8 mouse cellular contexts compared by ENCODE assay signal in the genomic region with DNA sequence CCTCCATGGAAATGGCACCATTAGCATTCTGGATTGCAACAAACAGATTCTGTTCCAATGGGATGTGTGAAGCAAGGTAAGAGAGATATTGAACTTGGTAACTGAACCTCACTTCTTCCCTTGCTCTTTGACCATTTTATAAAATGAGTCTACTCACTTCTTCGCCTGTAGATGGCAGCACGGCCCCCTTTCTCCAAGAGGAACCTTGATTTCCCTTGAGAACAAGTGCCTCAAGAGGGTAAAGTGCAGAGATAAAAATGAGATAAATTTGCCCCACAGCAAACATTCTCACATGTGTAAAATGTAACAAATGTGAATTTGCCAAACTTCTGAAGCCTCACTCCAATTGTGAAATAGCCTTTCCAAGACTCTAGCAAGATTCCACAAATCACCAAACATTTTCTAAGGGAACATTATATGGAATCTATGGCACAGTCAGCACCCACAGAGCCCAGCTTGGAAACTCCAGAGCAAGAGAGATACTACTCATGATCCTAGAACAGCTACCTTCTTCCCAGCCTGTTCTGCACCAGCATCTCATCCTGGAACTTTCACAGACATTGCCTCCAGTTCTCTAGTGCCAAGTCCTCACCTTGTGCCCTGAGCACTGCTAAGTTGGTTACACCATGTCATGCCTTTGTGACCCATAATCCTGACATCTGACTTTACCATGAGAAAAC.
DNase-seq lines count a peak whose midpoint lies in the region; ATAC-seq and TF ChIP-seq lines count a peak whose summit lies in the region.

No protein-coding gene starts in this region.

- H3K4me2 ChIP-seq in intestine, embryonic 14.5 days (ENCODE audit: low read length): no peak overlapping the region
- no peak overlapping the region for H3K4me2 ChIP-seq in limb, embryonic 11.5 days (ENCODE audit: low read depth, severe bottlenecking)
- H3K4me2 ChIP-seq in stomach, postnatal 0 days (replicated peaks; ENCODE audit: low read depth): no peak overlapping the region

- peak; percentile 7 for DNase-seq in CD4-positive, CD25-positive, alpha-beta regulatory T cell, adult 2 months (ENCODE audit: low read depth, low spot score)
- DNase-seq in lung, adult 18-20 months: peak; percentile 11 to 24
- DNase-seq in lung, adult 2 months: no peak
- peak; percentile 75 to 79 for DNase-seq in cerebellum, postnatal 14 days
- DNase-seq in intestine, embryonic 14.5 days (ENCODE audit: low spot score): peak; percentile 64
- peak; percentile 61 for DNase-seq in limb, embryonic 11.5 days (ENCODE audit: low spot score)
- DNase-seq in stomach, postnatal 0 days (ENCODE audit: low spot score): peak; percentile 59

- ATAC-seq in CD4-positive, CD25-positive, alpha-beta regulatory T cell, adult 4 months: no peak
- ATAC-seq in intestine, embryonic 14.5 days (replicated peaks; ENCODE audit: low FRiP score, low TSS enrichment, low read depth): no peak
- no peak for ATAC-seq in limb, embryonic 11.5 days (ENCODE audit: insufficient number of reproducible peaks, low FRiP score, low TSS enrichment, low read depth)
- 0 out of 2 replicates have a peak, but pooled peaks have one; percentile 15 for ATAC-seq in stomach, postnatal 0 days (ENCODE audit: low FRiP score, low TSS enrichment)

- no peak for TF ChIP-seq EP300 in stomach, postnatal 0 days (optimal IDR thresholded peaks at IDR 0.05)

- WGBS in lung, adult 2 months: 1% methylated on average over 2 of the region's 2 CpGs
- 0% methylated on average over 2 of the region's 2 CpGs for WGBS in intestine, embryonic 14.5 days
- WGBS in limb, embryonic 11.5 days: 1% methylated on average over 2 of the region's 2 CpGs
- 0% methylated on average over 2 of the region's 2 CpGs for WGBS in stomach, postnatal 0 days

- no peak for TF ChIP-seq POLR2A in lung, adult 2 months (IDR thresholded peaks at IDR 0.05; ENCODE audit: borderline replicate concordance, extremely low read depth, low read depth, low read length)

- no peak overlapping the region for H3K27ac ChIP-seq in intestine, embryonic 14.5 days (ENCODE audit: low read depth)
- H3K27ac ChIP-seq in limb, embryonic 11.5 days (replicated peaks; ENCODE audit: low read depth, low read length): no peak overlapping the region
- no peak overlapping the region for H3K27ac ChIP-seq in stomach, postnatal 0 days (replicated peaks)

- no peak for TF ChIP-seq CTCF in lung, adult 2 months (IDR thresholded peaks at IDR 0.05; ENCODE audit: insufficient read depth, low read length)
- TF ChIP-seq CTCF in stomach, postnatal 0 days (IDR thresholded peaks at IDR 0.05; ENCODE audit: low read depth): peak; percentile 89

- H3K4me1 ChIP-seq in lung, adult 2 months (ENCODE audit: control insufficient read depth, insufficient read depth, low read length): no peaks in the 10 kb centered on the region
- no peaks in the 10 kb centered on the region for H3K4me1 ChIP-seq in intestine, embryonic 14.5 days (replicated peaks; ENCODE audit: control insufficient read depth, insufficient read depth, low read length)
- no peaks in the 10 kb centered on the region for H3K4me1 ChIP-seq in limb, embryonic 11.5 days (ENCODE audit: control insufficient read depth, insufficient read depth, low read length)
- no peaks in the 10 kb centered on the region for H3K4me1 ChIP-seq in stomach, postnatal 0 days (replicated peaks; ENCODE audit: control insufficient read depth, insufficient read depth)

- no peaks in the 10 kb centered on the region for H3K9me3 ChIP-seq in intestine, embryonic 14.5 days (ENCODE audit: control insufficient read depth, low read length)
- H3K9me3 ChIP-seq in limb, embryonic 11.5 days (ENCODE audit: control insufficient read depth, low read length): no peaks in the 10 kb centered on the region
- H3K9me3 ChIP-seq in stomach, postnatal 0 days (ENCODE audit: control insufficient read depth, low read length): no peaks in the 10 kb centered on the region

- no peak overlapping the region for H3K4me3 ChIP-seq in lung, adult 2 months (replicated peaks; ENCODE audit: extremely low read depth, low read depth, low read length)
- no peak overlapping the region for H3K4me3 ChIP-seq in intestine, embryonic 14.5 days (ENCODE audit: low read depth, low read length)
- H3K4me3 ChIP-seq in limb, embryonic 11.5 days (ENCODE audit: low read depth, low read length): no peak overlapping the region
- H3K4me3 ChIP-seq in stomach, postnatal 0 days (ENCODE audit: low read depth, low read length): no peak overlapping the region

- no peaks in the 10 kb centered on the region for H3K27me3 ChIP-seq in intestine, embryonic 14.5 days (replicated peaks; ENCODE audit: control insufficient read depth, insufficient read depth, low read length)
- no peaks in the 10 kb centered on the region for H3K27me3 ChIP-seq in limb, embryonic 11.5 days (ENCODE audit: control insufficient read depth, insufficient read depth, low read length)
- H3K27me3 ChIP-seq in stomach, postnatal 0 days (ENCODE audit: control insufficient read depth, insufficient read depth, low read length): no peaks in the 10 kb centered on the region

- no peaks in the 10 kb centered on the region for H3K36me3 ChIP-seq in intestine, embryonic 14.5 days (ENCODE audit: control insufficient read depth, insufficient read depth, low read length)
- H3K36me3 ChIP-seq in limb, embryonic 11.5 days (ENCODE audit: control insufficient read depth, insufficient read depth, low read length): no peaks in the 10 kb centered on the region
- no peaks in the 10 kb centered on the region for H3K36me3 ChIP-seq in stomach, postnatal 0 days (ENCODE audit: control insufficient read depth, insufficient read depth, low read length)

- H3K9ac ChIP-seq in intestine, embryonic 14.5 days (ENCODE audit: low read length): no peak overlapping the region
- no peak overlapping the region for H3K9ac ChIP-seq in limb, embryonic 11.5 days (ENCODE audit: low read length)
- H3K9ac ChIP-seq in stomach, postnatal 0 days (ENCODE audit: low read length): no peak overlapping the region
